Mouse (Mus musculus) spleen, postnatal 10 days (tissue): ENCODE results near the gene Uhrf1bp1.

ENCODE experiments used
- DNase-seq, 2 experiments: peaks; one replicate each; pipeline ENCODE4 v3.0.0; 2021 to 2022; ENCODE audit warnings: low spot score in 2 of 2

Uhrf1bp1 gene

DNA sequence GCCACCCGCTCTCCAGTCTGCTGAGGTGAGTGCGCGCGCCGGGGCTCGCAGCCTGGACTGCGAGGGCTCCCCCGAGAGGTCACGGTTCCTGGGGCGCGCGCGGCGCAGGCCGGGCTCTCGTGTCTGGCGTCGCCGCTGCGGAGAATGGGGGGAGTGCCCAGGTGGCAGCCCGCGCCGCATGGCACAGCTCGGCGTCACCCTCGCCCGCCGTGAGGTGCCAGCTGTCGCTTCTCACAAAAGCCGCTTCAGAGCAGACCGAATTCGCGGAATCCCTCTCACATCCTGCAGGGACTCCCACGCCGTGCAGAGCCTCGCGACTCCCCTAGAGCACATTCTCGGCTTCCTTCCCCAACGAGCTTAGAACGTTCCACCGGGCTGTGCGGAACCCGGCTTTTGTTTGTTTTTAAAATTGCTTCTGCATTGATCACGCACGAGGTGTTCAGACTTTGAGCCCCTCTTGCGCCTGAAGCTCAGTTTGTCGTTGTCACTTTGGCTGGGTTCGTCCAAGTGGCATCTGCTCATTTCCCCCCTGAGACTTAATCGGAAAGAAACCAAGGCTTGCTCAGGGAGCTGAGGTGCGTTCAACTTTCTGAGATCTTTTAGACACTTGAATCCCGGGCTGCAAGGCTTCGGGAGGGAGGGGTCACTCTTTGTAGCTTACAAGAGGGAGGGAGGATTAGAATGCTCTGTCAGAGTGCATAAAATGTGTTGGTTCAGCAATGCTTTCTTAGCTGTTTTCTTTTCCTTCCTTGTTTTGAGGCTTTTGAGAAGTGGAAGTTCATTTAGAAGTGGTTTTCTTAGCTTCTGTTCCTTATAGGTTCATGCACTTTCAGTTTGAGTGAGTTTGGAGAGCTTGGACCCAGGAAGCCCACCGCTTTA is 53.6 kb downstream of the Uhrf1bp1 start, which contains the start of gene Taf11:
TSS of gene Taf11 (minus strand) at position 223 of the 879 bp plus-strand sequence.
- peak in 1 of 2 experiments; percentile 71 for DNase-seq

- no peak for DNase-seq
Observed at GRCm38 (mm10) chr17:27911371-27911770, 55.1 kb downstream of the Uhrf1bp1 start.

DNA sequence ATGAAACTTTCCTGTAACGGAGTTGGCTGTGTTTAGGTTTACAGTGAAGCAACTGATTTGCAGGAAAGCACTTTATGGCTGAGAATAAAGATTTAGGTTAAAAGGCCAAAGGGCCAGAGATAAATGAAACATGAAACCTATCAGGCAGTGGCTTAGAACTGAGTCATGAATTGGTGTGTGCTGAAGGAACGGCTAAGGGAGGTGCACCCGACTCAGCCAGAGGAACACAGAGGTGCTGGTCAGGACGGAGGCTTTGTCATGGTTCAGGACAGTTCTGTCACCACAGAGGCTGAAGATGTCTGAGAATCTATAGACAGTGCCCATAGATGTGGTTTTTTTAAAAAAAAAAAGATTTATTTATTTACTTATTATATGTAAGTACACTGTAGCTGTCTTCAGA is 58.5 kb downstream of the Uhrf1bp1 start:
- DNase-seq, result no peak

DNA sequence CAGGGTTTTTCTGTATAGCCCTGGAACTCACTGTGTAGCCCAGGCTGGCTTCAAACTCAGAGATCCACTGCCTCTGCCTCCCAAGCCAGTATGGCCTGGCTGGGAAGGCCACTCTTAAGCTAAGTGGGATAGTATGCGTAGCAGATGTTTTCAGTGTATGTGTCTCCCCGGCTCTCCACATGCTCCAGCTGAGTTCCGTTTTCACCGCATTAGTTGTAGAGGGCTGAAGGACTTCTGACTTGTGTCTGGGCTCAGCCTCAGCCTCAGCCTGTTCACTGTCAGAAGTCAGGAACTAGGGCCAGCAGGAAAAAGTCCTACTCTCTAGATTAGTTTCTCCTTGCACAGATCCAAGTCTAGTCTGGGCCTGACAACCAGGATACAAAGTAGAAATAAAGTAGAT is 60.1 kb downstream of the Uhrf1bp1 start:
- no peak for DNase-seq

GRCm38 (mm10) chr17:27920676-27921075 is 64.4 kb downstream of the Uhrf1bp1 start:
- no peak for DNase-seq

DNA sequence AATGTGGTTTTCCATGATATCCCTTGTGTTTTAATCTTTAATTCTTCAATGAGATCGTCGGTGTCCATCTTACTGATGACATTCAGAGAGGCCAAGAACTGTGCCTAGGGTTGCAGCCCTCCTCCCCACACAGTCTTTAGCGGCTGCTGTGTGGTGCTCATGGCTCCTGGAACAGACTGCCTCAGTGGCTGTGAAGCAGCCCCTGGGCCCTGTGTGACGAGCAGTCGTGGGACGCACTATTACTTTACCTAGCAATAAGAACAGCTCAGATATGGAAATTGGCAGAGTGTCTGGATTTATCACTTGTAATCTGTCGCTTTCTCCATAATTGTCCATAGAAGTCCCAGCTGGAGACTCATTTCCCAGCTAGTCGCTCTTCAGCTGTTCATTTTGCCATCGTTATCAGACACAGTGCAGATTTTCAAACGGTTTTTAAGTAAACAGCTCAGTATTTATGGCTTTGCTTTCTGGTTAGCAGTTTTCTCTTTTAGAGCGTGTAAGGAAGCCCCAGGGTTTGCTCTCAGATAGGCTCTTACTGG is 66.0 kb downstream of the Uhrf1bp1 start:
- no peak for DNase-seq

DNA sequence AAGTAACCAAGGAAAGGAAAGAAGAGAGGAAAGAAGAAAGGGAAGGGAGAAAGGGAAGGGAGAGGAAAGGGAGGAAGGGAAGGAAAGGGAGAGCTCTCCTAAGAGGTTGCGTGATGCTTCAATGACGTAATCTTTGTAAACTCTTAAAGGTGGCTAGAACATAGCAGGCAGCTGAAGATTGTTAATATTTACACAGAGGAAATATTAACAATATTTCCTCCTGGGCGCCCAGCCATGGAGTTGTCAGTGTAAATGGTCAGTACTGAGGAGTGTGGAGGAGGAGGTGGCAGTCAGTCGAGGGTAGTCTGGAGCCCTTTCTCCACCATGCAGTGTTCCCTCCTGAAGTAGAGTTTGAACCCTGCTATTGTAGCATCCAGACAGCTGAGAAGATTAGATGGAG is 68.8 kb downstream of the Uhrf1bp1 start:
- DNase-seq, result no peak

DNA sequence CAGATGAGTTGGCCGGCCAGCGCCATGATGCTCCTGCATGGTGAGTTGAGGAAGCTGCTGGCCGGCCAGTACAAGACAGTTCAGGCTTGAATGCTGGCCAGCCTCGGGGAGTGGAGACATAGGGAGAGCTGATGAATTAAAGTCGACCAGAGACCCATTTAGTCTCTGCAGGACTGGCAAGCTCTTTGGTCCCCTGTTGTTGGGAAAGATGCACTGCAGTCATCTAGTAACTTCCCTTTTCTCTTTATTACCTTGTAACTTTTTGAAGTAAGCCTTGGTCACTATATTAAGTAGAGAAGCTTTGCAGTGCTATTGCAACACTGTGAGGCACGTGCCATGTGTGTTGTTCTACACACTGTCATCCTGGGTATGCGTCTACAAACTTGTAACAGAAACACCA is 69.3 kb downstream of the Uhrf1bp1 start:
- no peak for DNase-seq

- DNase-seq, result no peak
Observed at GRCm38 (mm10) chr17:27930291-27930690, 74.0 kb downstream of the Uhrf1bp1 start.

- no peak for DNase-seq
Observed at GRCm38 (mm10) chr17:27931826-27932225, 75.6 kb downstream of the Uhrf1bp1 start.

- DNase-seq, result no peak
Observed at GRCm38 (mm10) chr17:27934136-27934910, 78.1 kb downstream of the Uhrf1bp1 start.

GRCm38 (mm10) chr17:27935091-27935490 is 78.8 kb downstream of the Uhrf1bp1 start:
- no peak for DNase-seq

- no peak for DNase-seq
Observed at GRCm38 (mm10) chr17:27937054-27937615, 80.9 kb downstream of the Uhrf1bp1 start.

DNA sequence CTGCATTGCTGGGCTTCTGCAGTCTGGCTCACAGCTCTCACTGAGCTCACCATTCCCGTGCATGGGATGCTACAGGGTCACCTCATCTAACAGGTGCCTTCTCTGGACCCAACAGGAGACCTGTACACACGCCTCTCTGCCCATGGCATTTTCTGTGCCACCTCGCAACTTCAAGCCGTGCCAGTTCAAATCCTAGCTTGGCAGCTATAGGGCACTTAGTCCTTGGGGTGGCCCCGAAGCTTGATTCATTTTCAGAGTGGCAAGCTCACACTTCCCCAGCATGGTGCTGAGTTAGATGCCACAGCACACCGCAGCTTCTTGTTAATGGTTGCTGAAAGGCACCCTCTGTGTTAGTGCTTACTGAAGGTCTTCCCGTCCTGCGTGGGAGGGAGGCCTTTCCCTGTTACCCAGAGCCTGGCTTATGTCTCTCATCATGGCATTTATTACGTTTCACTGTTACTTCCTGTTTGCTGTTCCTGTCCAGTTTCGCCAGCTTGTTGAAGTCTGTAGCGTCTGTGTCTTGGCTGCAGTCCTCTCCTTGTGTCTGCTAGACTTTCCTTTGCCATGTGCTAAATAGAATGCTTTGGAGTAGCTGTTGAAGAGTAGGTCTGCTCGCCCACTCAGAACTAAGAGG is 82.0 kb downstream of the Uhrf1bp1 start:
- DNase-seq, result no peak

DNA sequence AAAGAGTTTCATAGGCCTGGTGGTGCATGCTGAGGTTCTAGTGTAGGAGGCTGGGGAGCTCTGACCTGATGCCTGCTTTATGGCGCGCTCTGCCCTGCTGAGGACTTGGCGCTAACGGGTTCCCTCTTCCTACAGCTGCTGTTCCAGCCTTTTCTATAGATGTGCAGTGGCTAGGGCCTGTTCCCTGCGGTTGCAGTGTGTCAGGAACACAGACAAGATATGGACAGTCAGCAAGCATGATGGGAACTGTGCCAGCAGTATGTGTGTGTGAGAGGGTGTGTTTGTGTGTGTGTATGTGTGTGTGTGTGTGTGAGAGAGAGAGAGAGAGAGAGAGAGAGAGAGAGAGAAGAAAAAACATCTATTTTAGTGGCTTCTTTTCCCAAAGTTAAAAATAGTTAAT is 82.8 kb downstream of the Uhrf1bp1 start:
- no peak for DNase-seq

GRCm38 (mm10) chr17:27940352-27940751 is 84.1 kb downstream of the Uhrf1bp1 start:
- DNase-seq, result no peak

DNA sequence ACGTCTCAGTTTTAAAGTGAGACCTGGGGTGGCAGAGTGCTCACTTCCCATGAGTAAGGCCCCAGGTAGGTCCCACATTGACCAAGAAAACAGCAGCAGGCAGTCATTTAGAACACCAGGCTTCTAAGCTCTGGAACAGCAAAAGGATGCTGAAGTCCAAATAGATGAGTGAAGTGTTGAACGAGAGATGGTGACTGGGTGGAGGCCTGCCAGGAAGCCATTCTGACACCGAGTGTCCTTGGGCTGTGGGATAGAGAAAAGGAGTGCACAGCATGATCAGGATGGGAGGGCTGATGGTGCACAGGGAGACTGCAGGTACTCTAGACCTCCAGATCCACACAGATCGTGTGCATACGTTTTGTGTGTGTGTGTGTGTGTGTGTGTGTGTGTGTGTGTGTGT is 84.9 kb downstream of the Uhrf1bp1 start:
- DNase-seq, result no peak

GRCm38 (mm10) chr17:27941698-27942097 is 85.5 kb downstream of the Uhrf1bp1 start:
- DNase-seq, result no peak

GRCm38 (mm10) chr17:27942131-27942530 is 85.9 kb downstream of the Uhrf1bp1 start:
- no peak for DNase-seq

GRCm38 (mm10) chr17:27945546-27946216 is 89.4 kb downstream of the Uhrf1bp1 start:
- DNase-seq, result no peak

GRCm38 (mm10) chr17:27946371-27946770 is 90.1 kb downstream of the Uhrf1bp1 start:
- DNase-seq, result no peak
